Mouse (Mus musculus) kidney, adult 2 months (tissue): ENCODE measurements around the gene Rabac1. TPM values are rescaled to one million over a fixed set of nuclear protein-coding genes. Genes with fewer than 3 reads are reported as not detected.

Experiments used
- DNase-seq: peaks from one replicate; pipeline ENCODE4 v3.0.0; 2021
- H3K27ac ChIP-seq: fragments of 200-500 bp; 2 replicates; pipeline ENCODE4 v1.5.1; 2012; ENCODE audit warnings: low read depth, low read length, control low read depth, inconsistent platforms; ENCODE audit not compliant: insufficient read depth
- H3K27me3 ChIP-seq: fragments of 200-500 bp; replicated peaks from 2 replicates; pipeline ENCODE4 v1.6.1; 2012; ENCODE audit warnings: mild to moderate bottlenecking, moderate library complexity, low read length, inconsistent platforms; ENCODE audit not compliant: control insufficient read depth, insufficient read depth
- H3K36me3 ChIP-seq: fragments of 200-500 bp; 2 replicates; pipeline ENCODE4 v1.6.1; 2012; ENCODE audit warnings: mild to moderate bottlenecking, moderate library complexity, low read length, inconsistent platforms; ENCODE audit not compliant: control insufficient read depth, insufficient read depth
- H3K4me1 ChIP-seq: fragments of 200-500 bp; 2 replicates; pipeline ENCODE4 v1.6.1; 2011; ENCODE audit warnings: low read length; ENCODE audit not compliant: control insufficient read depth, insufficient read depth
- H3K4me3 ChIP-seq: fragments of 200-500 bp; 2 replicates; pipeline ENCODE4 v1.5.1; 2011; ENCODE audit warnings: mild to moderate bottlenecking, low read depth, low read length, control low read depth; ENCODE audit not compliant: insufficient read depth
- CTCF ChIP-seq: fragments of 200-500 bp; conservative IDR thresholded peaks from 2 replicates; pipeline ENCODE4 v1.5.1; 2011; ENCODE audit warnings: low read depth, mild to moderate bottlenecking, control low read depth, low read length, moderate library complexity, mixed read lengths; ENCODE audit not compliant: insufficient read depth, insufficient read length
- POLR2A ChIP-seq: fragments of 200-500 bp; IDR thresholded peaks from one replicate; pipeline ENCODE4 v1.6.1; 2011; ENCODE audit warnings: low read depth, low read length, control low read depth
- WGBS: fragments of 180-500 bp; shearing (Covaris S2); methylation state at CpG from one replicate; pipeline ENCODE4 v1.1.7; 2018; 5-methylcytosine and 5-hydroxymethylcytosine counted together
- polyA plus RNA-seq: library from polyadenylated mRNA; depleted of rRNA; stranded (reverse); fragments of >200 nt; gene quantifications from 2 replicates; pipeline ENCODE4 v1.2.3, GENCODE M21; 2012

Rabac1 gene
- polyA plus RNA-seq, 1 experiment, result 549 TPM

DNA sequence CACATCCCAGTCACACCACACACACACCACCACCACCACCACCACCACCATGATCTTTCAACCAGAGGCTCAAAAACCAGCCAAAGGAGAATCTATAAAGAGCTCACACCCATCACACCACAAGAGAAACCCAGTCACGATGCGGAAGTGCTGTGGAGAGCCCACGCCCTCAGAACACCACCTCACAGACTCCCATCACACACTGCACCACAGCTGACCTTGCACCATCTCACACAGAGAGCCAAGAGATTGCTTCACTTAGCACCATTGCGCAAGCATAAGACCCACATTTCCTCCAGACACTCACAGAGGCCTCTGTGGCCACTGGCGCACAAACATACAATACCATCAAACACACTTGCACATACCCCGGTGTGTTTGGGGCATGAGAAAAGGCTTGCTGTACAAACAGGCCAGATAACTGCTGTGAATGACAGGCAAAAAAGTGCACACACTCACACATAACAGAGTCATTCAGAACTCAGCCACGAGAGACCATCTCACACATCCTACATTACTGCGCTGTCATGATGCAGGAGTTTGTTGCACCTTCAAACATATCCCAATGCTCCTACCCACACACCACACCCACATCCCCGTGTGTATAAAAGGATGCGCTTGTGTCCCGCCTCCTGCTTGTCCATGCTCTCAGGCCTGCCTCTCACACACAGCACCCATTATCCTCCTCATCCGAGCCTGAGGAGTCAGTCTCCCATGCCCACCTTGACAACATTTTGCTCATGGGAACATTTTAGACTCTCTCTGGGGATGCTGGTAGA, 34.2 kb upstream of the Rabac1 start:
- Histone ChIP-seq H3K36me3 (no peaks in the 10 kb centered on the region), H3K4me3 (no peak overlapping the region), H3K27ac (no peak overlapping the region), H3K27me3 (peaks cover 2% of the 10 kb centered on the region; the same call in 1 of the 2 replicates), H3K4me1 (no peaks in the 10 kb centered on the region)
- 81% methylated on average over 12 of the region's 12 CpGs for WGBS
- DNase-seq, result no peak
- no peak for TF ChIP-seq POLR2A
- no peak for TF ChIP-seq CTCF

DNA sequence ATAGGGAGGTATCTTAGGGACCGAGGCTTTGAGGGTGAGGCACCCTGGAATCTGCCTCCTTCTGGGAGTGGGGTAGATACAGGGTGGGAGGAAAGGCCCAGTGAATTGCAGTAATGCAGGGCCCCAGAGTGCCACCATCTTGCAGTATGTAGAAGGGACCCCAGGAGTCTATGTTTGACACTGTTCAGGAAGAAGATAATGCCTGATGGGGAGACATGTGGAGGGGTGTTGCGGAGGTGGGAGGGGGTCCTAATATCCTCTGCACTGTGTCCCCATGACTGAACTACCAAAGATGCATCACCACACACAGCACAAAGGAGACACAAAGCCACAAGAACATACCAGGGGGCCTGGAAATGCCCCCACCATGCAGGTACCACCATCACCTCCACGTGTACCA, 33.6 kb upstream of the Rabac1 start:
- H3K27me3 ChIP-seq, result peaks cover 2% of the 10 kb centered on the region; the same call in 1 of the 2 replicates

DNA sequence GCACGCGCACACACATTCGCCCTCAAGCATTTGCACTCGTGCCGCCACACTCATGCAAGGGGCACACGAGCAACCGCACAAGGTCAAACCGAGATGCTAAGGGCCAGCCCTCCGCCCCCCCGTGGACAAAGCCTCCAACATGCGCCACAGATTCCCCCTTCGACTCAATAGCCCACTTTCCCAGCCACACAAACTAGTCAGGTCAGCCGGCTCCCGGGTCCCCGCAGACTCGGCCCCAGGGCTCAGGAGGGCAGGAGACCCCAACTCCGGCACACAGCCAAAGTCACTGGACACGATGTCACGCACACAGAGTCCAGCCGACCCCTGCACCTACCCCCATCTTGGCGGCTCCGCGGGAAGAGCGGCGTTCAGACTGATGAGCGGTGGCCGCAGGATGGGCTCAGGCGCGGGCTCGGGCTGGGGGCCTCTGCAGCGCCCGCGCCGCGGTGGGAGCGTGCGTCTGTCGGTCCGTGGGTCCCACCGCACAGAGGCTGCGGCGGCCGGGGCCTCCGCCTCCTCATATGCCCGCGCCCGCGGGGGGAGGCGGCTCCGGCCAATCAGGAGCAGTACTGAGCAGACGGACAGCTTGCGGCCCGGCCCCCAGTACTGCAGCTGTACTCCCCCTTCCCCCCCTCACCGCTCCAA, 33.0 kb upstream of the Rabac1 start, which contains the start of gene Atp1a3:
Gene Atp1a3 (minus strand): TSS at position 538 of the 645 bp plus-strand sequence.
- Histone ChIP-seq H3K4me3 (no peak within 1 kb of the TSS), H3K4me1 (no peaks in the 10 kb centered on the region), H3K27me3 (peaks cover 2% of the 10 kb centered on the region; the same call in 1 of the 2 replicates), H3K27ac (no peak within 1 kb of the TSS), H3K36me3 (no peaks in the 10 kb centered on the region)
- WGBS, result 2% methylated on average over 54 of the region's 54 CpGs
- no peak for DNase-seq
- TF ChIP-seq POLR2A (no peak), CTCF (no peak)

More for the DNA sequence above, 33.6 kb upstream of the Rabac1 start:
- DNase-seq, result no peak
- no peak for TF ChIP-seq POLR2A
- no peak for TF ChIP-seq CTCF
- no peak overlapping the region for H3K27ac ChIP-seq
- H3K4me3 ChIP-seq, result no peak overlapping the region
- H3K36me3 ChIP-seq, result no peaks in the 10 kb centered on the region
- no peaks in the 10 kb centered on the region for H3K4me1 ChIP-seq
- WGBS, result 64% methylated on average over 3 of the region's 3 CpGs

DNA sequence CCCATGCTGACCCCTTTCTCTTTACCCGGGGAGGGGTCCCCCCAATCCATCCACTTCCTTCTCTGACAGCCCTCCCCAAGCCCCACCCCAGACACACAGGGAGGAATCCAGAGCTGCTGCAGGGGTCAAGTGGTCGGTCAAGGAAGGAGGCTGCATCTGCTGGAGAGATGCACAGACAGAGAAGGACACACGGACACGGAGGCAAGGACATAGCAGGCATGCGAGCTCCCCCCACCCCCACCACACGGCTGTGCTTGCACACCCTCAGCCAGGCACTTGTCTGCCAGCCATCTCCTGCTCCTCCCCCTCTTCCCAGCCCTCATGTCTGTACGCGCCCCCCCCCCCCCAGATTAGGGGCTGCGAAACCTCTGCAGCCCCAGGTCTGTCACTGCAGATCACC, 32.3 kb upstream of the Rabac1 start:
- no peak for DNase-seq
- Histone ChIP-seq H3K4me3 (no peak overlapping the region), H3K27me3 (peaks cover 2% of the 10 kb centered on the region; the same call in 1 of the 2 replicates), H3K27ac (no peak overlapping the region), H3K4me1 (no peaks in the 10 kb centered on the region), H3K36me3 (no peaks in the 10 kb centered on the region)
- 43% methylated on average over 9 of the region's 9 CpGs for WGBS
- TF ChIP-seq POLR2A (no peak), CTCF (no peak)

DNA sequence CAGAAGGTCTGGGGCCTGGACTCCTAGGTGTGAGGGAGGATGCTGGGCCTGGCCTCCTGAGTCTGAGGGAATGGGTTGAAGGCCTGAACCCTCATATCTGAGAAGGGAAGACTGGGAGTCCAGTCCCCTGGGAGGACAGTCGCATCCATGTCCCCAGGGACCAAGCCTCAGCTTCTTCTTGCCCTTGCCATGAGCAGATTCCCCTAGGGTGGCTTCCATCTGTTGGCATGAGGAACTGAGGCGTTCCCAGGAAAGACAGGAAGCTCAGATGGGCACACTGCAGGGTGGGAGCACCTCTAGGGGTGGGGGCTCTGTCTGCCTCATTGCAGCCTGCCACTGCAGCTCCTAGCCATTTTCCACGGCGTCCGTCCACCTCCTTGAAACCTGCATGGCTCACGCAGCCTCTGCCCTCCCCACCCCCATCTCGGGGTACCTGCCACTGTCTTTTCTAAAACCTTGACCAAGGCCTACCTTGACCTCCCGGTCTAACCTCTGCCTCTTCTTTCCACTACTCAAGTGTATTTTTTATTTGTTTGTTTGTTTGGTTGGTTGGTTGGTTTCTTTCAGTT, 31.4 kb upstream of the Rabac1 start:
- Histone ChIP-seq H3K27me3 (no peaks in the 10 kb centered on the region; the same call in 1 of the 2 replicates), H3K4me3 (no peak overlapping the region), H3K27ac (no peak overlapping the region), H3K4me1 (no peaks in the 10 kb centered on the region), H3K36me3 (no peaks in the 10 kb centered on the region)
- TF ChIP-seq CTCF (no peak), POLR2A (no peak)
- no peak for DNase-seq
- WGBS, result 84% methylated on average over 8 of the region's 8 CpGs

DNA sequence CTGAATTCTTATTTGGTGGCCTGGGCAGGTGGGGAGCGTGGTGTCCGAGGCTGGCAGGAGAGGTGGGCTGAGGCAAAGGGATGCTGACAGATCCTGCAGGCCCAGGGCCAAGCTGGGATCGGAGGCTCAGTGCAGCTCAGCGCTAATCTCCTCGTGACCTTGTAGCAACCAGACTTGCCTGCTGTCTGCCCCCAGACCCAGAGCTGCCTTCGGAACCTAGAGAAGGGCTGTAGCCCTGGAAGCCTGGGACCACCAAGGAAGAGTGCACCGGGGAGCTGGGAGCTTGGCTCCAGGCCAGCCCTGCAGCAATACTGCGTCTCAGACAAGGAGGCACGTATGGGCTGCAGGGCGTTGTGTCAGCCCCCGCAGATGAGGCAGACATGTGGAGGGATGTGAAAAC, 30.7 kb upstream of the Rabac1 start:
- Histone ChIP-seq H3K27me3 (no peaks in the 10 kb centered on the region; the same call in 1 of the 2 replicates), H3K36me3 (no peaks in the 10 kb centered on the region), H3K27ac (no peak overlapping the region), H3K4me3 (no peak overlapping the region), H3K4me1 (no peaks in the 10 kb centered on the region)
- WGBS, result 58% methylated on average over 11 of the region's 11 CpGs
- TF ChIP-seq POLR2A (no peak), CTCF (no peak)
- no peak for DNase-seq

DNA sequence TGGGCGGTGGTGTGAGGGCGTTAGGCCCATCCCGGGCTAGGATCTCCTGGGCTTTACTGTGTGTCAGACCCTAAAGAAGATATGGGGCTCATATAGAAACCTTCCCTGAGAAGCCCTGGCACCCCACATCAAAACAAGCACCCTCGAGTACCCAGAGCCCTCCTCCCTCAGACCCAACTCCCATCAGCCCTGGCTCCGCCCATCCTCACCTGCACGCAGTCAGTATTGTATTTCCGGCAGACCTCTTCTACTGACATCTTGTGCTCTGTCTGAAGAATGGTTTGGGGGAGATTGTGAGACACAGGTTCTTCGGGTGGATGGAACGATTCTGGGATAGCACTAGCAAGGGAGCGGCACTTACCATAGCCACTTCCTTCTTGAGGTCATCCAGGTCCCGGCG, 28.2 kb upstream of the Rabac1 start:
- no peaks in the 10 kb centered on the region for H3K36me3 ChIP-seq
- H3K27me3 ChIP-seq, result no peaks in the 10 kb centered on the region; the same call in 1 of the 2 replicates
- no peak for TF ChIP-seq CTCF
- TF ChIP-seq POLR2A, result no peak
- H3K4me3 ChIP-seq, result no peak overlapping the region
- H3K27ac ChIP-seq, result no peak overlapping the region
- no peak for DNase-seq
- 65% methylated on average over 12 of the region's 12 CpGs for WGBS
- no peaks in the 10 kb centered on the region for H3K4me1 ChIP-seq
